Mouse (Mus musculus): ENCODE measurements around the gene Fscn1. TPM values are rescaled to one million over a fixed set of nuclear protein-coding genes. Genes with fewer than 3 reads are reported as not detected.

The Fscn1 gene
- polyA plus RNA-seq (2015; fragmentation: Nextera tagmentation; extraction: Ambion mirVana), result 6.9 and 7.3 TPM in 2 replicates

- 11% methylated on average over 44 of the region's 44 CpGs for WGBS (ENCODE audit: insufficient replicate concordance)
- peaks cover 23% of the 10 kb centered on the region for H3K4me1 ChIP-seq (ENCODE audit: insufficient read depth)
- peak within 1 kb of the TSS; percentile 23 for H3K9ac ChIP-seq (replicated peaks)
- no peak within 1 kb of the TSS for H3K27ac ChIP-seq (ENCODE audit: low read depth)
- H3K9me3 ChIP-seq (ENCODE audit: low read length), result no peaks in the 10 kb centered on the region
- H3K36me3 ChIP-seq (replicated peaks; ENCODE audit: insufficient read depth, low read length), result no peaks in the 10 kb centered on the region
- peak; percentile 31; the same call in 1 of the 2 replicates for ATAC-seq
- peak within 1 kb of the TSS; percentile 51 for H3K4me3 ChIP-seq (ENCODE audit: low read depth, low read length)
- DNase-seq, result peak; percentile 74
- peak within 1 kb of the TSS; percentile 70 for H3K4me2 ChIP-seq (ENCODE audit: low read depth, low read length)
- H3K27me3 ChIP-seq (ENCODE audit: insufficient read depth, low read length), result peaks cover 38% of the 10 kb centered on the region
- no peak for TF ChIP-seq EP300 (IDR thresholded peaks at IDR 0.05; ENCODE audit: low read depth)
- no peak for TF ChIP-seq CTCF (IDR thresholded peaks at IDR 0.05; ENCODE audit: low read depth)
These were observed at the start of gene Fscn1 for GRCm38 (mm10) chr5:142959576-142960556. Gene Fscn1 (plus strand): TSS chr5:142960343.

- no peaks in the 10 kb centered on the region for H3K36me3 ChIP-seq (replicated peaks; ENCODE audit: insufficient read depth, low read length)
- no peak overlapping the region for H3K9ac ChIP-seq (replicated peaks)
- H3K27ac ChIP-seq (ENCODE audit: low read depth), result peak overlapping the region; percentile 72
- H3K4me3 ChIP-seq (ENCODE audit: low read depth, low read length), result no peak overlapping the region
- no peaks in the 10 kb centered on the region for H3K27me3 ChIP-seq (ENCODE audit: insufficient read depth, low read length)
- H3K4me1 ChIP-seq (ENCODE audit: insufficient read depth), result peaks cover 61% of the 10 kb centered on the region
- no peaks in the 10 kb centered on the region for H3K9me3 ChIP-seq (ENCODE audit: low read length)
- ATAC-seq, result no peak
- WGBS (ENCODE audit: insufficient replicate concordance), result 85% methylated on average over 2 of the region's 2 CpGs
- TF ChIP-seq CTCF (IDR thresholded peaks at IDR 0.05; ENCODE audit: low read depth) (no peak), EP300 (IDR thresholded peaks at IDR 0.05; ENCODE audit: low read depth) (no peak)
- H3K4me2 ChIP-seq (ENCODE audit: low read depth, low read length), result no peak overlapping the region
- no peak for DNase-seq
These were observed 48.5 kb upstream of the Fscn1 start for GRCm38 (mm10) chr5:142911629-142912028.

GRCm38 (mm10) chr5:142912320-142912719 lies 47.8 kb upstream of the Fscn1 start:
- ATAC-seq (peak; percentile 67), DNase-seq (no peak)
- H3K36me3 ChIP-seq (replicated peaks; ENCODE audit: insufficient read depth, low read length), result no peaks in the 10 kb centered on the region
- no peaks in the 10 kb centered on the region for H3K27me3 ChIP-seq (ENCODE audit: insufficient read depth, low read length)
- no peak overlapping the region for H3K9ac ChIP-seq (replicated peaks)
- no peaks in the 10 kb centered on the region for H3K9me3 ChIP-seq (ENCODE audit: low read length)
- peak overlapping the region; percentile 72 for H3K27ac ChIP-seq (ENCODE audit: low read depth)
- H3K4me1 ChIP-seq (ENCODE audit: insufficient read depth), result peaks cover 56% of the 10 kb centered on the region
- no peak overlapping the region for H3K4me2 ChIP-seq (ENCODE audit: low read depth, low read length)
- WGBS (ENCODE audit: insufficient replicate concordance), result 70% methylated on average over 3 of the region's 3 CpGs
- no peak for TF ChIP-seq EP300 (IDR thresholded peaks at IDR 0.05; ENCODE audit: low read depth)
- no peak for TF ChIP-seq CTCF (IDR thresholded peaks at IDR 0.05; ENCODE audit: low read depth)
- H3K4me3 ChIP-seq (ENCODE audit: low read depth, low read length), result no peak overlapping the region

GRCm38 (mm10) chr5:142912739-142913138 lies 47.4 kb upstream of the Fscn1 start:
- WGBS (ENCODE audit: insufficient replicate concordance), result 61% methylated on average over 4 of the region's 4 CpGs
- H3K27ac ChIP-seq (ENCODE audit: low read depth), result peak overlapping the region; percentile 72

GRCm38 (mm10) chr5:142915231-142915630 lies 44.9 kb upstream of the Fscn1 start:
- DNase-seq (no peak), ATAC-seq (no peak)
- Histone ChIP-seq H3K27me3 (ENCODE audit: insufficient read depth, low read length) (no peaks in the 10 kb centered on the region), H3K4me2 (ENCODE audit: low read depth, low read length) (no peak overlapping the region), H3K9me3 (ENCODE audit: low read length) (no peaks in the 10 kb centered on the region), H3K36me3 (replicated peaks; ENCODE audit: insufficient read depth, low read length) (no peaks in the 10 kb centered on the region), H3K9ac (replicated peaks) (no peak overlapping the region), H3K4me3 (ENCODE audit: low read depth, low read length) (no peak overlapping the region), H3K27ac (ENCODE audit: low read depth) (peak overlapping the region; percentile 39; the same call in 1 of the 2 replicates), H3K4me1 (ENCODE audit: insufficient read depth) (peaks cover 33% of the 10 kb centered on the region)
- TF ChIP-seq CTCF (IDR thresholded peaks at IDR 0.05; ENCODE audit: low read depth) (no peak), EP300 (IDR thresholded peaks at IDR 0.05; ENCODE audit: low read depth) (no peak)
- 72% methylated on average over 11 of the region's 11 CpGs for WGBS (ENCODE audit: insufficient replicate concordance)

More at GRCm38 (mm10) chr5:142912739-142913138, 47.4 kb upstream of the Fscn1 start:
- DNase-seq, result no peak
- no peak overlapping the region for H3K4me3 ChIP-seq (ENCODE audit: low read depth, low read length)
- no peaks in the 10 kb centered on the region for H3K36me3 ChIP-seq (replicated peaks; ENCODE audit: insufficient read depth, low read length)
- H3K27me3 ChIP-seq (ENCODE audit: insufficient read depth, low read length), result no peaks in the 10 kb centered on the region
- H3K4me2 ChIP-seq (ENCODE audit: low read depth, low read length), result no peak overlapping the region
- no peaks in the 10 kb centered on the region for H3K9me3 ChIP-seq (ENCODE audit: low read length)
- H3K4me1 ChIP-seq (ENCODE audit: insufficient read depth), result peaks cover 52% of the 10 kb centered on the region
- TF ChIP-seq CTCF (IDR thresholded peaks at IDR 0.05; ENCODE audit: low read depth) (no peak), EP300 (IDR thresholded peaks at IDR 0.05; ENCODE audit: low read depth) (no peak)
- H3K9ac ChIP-seq (replicated peaks), result no peak overlapping the region
- no peak for ATAC-seq

GRCm38 (mm10) chr5:142916593-142916992 lies 43.5 kb upstream of the Fscn1 start:
- Histone ChIP-seq H3K27ac (ENCODE audit: low read depth) (no peak overlapping the region), H3K4me1 (ENCODE audit: insufficient read depth) (peaks cover 33% of the 10 kb centered on the region), H3K9me3 (ENCODE audit: low read length) (no peaks in the 10 kb centered on the region), H3K4me3 (ENCODE audit: low read depth, low read length) (no peak overlapping the region), H3K27me3 (ENCODE audit: insufficient read depth, low read length) (no peaks in the 10 kb centered on the region), H3K36me3 (replicated peaks; ENCODE audit: insufficient read depth, low read length) (no peaks in the 10 kb centered on the region), H3K9ac (replicated peaks) (no peak overlapping the region), H3K4me2 (ENCODE audit: low read depth, low read length) (no peak overlapping the region)
- DNase-seq, result no peak
- no peak for ATAC-seq
- no peak for TF ChIP-seq CTCF (IDR thresholded peaks at IDR 0.05; ENCODE audit: low read depth)
- no peak for TF ChIP-seq EP300 (IDR thresholded peaks at IDR 0.05; ENCODE audit: low read depth)
- WGBS (ENCODE audit: insufficient replicate concordance), result 78% methylated on average over 7 of the region's 7 CpGs
